Mouse (Mus musculus) erythroblast, embryonic 14.5 days (primary cell): ENCODE measurements around the gene Tnfrsf4.

ENCODE experiments used
- GATA1 ChIP-seq: IDR thresholded peaks from 2 replicates; pipeline ENCODE4 v1.6.1; 2012; ENCODE audit warnings: low read length, inconsistent platforms, mixed read lengths
- TAL1 ChIP-seq: IDR thresholded peaks from 3 replicates; pipeline ENCODE4 v1.6.1; 2012; ENCODE audit warnings: low read length, inconsistent platforms, mixed read lengths

GRCm38 (mm10) chr4:156023520-156023919 is 9.9 kb downstream of the Tnfrsf4 start:
- TF ChIP-seq GATA1 (no peak), TAL1 (no peak)
